Mouse (Mus musculus): ENCODE measurements around the gene Camsap1.

Camsap1 gene

DNA sequence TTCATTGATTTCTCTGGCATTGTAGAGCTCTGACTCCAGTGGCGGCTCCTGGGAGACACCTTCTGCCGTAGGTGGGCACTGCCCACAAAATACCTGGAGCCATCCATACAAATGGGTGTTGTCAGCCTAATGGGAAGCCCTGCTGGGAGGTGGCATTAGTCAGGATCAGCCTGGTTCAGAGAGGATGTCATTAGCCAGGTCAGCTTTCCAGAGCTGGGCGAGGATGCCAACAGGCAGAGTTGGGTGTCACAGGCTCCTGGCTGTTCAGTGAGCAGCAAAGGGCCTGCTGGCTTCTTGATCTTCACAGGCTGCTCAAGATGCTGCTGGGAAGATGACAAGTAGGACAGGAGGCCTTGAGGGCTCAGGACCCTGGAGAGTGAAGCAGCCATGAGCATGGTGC lies 98.3 kb downstream of the Camsap1 start:
- DNase-seq (ENCODE audit: low read depth, low spot score): no peak

DNA sequence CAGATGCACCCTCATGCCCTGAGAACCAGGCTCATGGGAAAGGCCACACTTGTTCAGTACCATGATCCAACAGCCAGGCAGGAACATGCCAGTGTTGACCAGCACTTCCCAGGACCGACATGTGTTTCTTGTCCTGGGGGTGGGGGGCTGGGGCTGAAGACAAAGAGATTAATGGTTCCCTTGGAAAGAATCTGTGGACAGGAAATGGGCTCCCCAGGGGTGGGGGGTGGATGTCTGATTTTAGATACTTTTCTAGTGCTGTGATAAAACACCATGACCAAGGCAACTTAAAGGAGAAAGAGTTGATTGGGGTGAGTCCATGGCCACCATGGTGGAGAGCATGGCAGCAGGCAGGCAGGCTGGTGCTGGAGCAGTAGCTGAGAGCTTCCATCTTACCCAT lies 100.8 kb downstream of the Camsap1 start:
- no peak for DNase-seq (ENCODE audit: low read depth, low spot score)

DNA sequence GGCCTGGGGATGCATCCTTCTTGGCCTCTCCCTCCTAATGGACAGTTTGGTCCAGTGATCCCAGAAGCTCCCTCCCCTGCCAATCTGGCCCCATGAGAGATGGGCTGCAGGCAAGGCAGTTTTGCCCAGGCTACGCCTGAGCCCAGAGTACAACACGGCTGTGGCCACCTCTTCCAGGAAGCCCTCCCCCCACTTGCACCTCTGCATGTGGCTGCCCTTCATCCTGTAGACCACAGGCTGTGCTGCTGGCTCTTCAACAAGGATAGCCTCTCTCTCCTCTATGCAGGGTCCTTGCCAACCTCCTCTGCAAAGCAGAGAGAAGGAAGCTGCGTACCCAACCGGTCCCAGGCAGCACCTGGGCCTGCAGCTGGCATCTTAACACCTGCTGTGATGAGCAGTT lies 104.0 kb downstream of the Camsap1 start:
- DNase-seq (ENCODE audit: low read depth, low spot score): no peak

DNA sequence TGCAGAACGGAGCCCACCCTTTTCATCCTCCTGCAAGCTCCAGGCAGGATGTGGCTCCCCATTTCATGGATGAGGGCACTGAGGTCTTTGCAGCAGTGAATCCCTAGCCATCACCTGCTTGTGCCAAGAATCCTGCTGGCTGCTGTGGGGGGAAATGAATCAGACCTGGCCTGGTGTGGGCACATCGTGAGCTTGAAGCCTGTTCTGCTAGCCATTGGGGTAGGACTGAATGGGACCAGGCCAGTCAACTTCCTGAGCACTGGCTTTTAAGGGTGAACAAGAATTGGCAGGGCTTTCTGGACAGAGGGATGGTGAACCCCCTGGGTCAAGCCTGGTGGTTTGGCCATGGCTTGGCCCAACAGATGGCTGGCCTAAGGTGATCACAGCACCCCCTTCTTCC lies 104.6 kb downstream of the Camsap1 start:
- no peak for DNase-seq (ENCODE audit: low read depth, low spot score)

DNA sequence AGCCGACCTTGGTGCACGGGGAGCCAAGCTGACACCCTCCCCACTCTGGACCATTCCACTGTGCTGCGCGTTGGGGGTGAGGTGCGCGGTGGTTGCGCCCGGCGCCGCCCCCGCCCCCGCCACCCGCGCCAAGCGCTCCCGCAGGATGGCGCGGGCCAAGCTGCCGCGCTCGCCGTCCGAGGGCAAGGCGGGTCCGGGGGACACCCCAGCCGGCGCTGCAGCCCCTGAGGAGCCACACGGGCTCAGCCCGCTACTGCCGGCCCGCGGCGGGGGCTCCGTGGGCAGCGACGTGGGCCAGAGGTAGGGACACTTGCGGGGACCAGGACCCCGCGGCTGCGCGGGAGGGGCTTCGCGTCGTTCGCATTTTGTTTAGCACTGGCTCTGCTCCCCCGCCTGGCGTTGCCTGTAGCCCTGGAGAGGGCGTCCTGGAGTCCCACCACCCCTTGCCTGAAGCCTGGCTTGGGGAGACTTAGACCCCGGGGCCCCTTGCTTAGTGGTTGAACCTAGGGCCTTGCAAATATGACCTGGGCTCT lies 105.3 kb downstream of the Camsap1 start:
- DNase-seq (ENCODE audit: low read depth, low spot score): no peak

DNA sequence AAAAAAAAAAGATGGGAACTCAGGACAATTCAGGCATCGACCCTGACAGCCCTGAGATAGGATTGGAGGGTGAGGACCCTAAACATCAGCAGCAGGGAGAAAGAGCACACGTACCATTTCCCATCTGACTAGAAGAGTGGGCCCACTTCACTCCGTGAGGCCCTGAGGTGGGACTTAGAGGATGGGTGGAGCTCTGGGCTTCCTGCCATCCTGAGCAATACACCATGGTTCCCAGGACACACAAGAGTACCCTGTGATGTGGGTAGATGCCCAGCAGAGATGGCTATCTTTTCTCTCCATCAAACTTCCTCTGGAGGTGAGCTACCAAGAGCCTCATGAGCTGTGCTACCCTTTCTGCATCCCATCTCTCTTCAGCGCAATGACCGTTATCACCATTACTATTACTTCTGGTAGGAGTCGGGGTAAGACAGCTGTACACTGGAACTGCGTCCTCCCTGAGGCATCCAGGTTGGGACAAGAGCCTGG lies 105.8 kb downstream of the Camsap1 start:
- DNase-seq (ENCODE audit: low read depth, low spot score): no peak
